In genomic region chr10:115251088-115251934, GRCm38 (mm10) we compare ENCODE assay signal across 8 mouse cellular contexts. TPM values are rescaled to one million over a fixed set of nuclear protein-coding genes. Genes with fewer than 3 reads are reported as not detected.
DNase-seq lines count a peak whose midpoint lies in the region; ATAC-seq lines count a peak whose summit lies in the region.

Tbc1d15 (minus strand) TSS chr10:115251467.

- ATAC-seq in hematopoietic stem cell, adult 5-6 weeks (replicated peaks in 1 of 2; ENCODE audit: insufficient read depth in 1 of 2, low FRiP score in 2 of 2, low TSS enrichment in 1 of 2, low read depth in 1 of 2, poor library complexity in 2 of 2, severe bottlenecking in 2 of 2) = peak; percentile 58 to 81
- ATAC-seq in lung, embryonic 16.5 days (ENCODE audit: low read depth) = peak; percentile 98

- H3K9ac ChIP-seq in lung, embryonic 16.5 days (ENCODE audit: low read length) = peak within 1 kb of the TSS; percentile 87

- no peaks in the 10 kb centered on the region for H3K9me3 ChIP-seq in lung, embryonic 16.5 days (ENCODE audit: control insufficient read depth, low read length)

- peak within 1 kb of the TSS; percentile 78 for H3K4me3 ChIP-seq in lung, embryonic 16.5 days (ENCODE audit: low read length)

- peak; percentile 93 for DNase-seq in MEL-GATA-1-ER (ENCODE audit: extremely low read depth, low read depth)
- peak; percentile 97 for DNase-seq in cerebellum, adult 8-10 months
- peak; percentile 98 for DNase-seq in forelimb bud, embryonic 11.5 days (ENCODE audit: low read depth, low spot score)
- peak; percentile 97 for DNase-seq in layer of hippocampus, adult 9-10 months (ENCODE audit: low spot score)
- DNase-seq in ovary, postnatal 10 days (ENCODE audit: low spot score) = peak; percentile 85
- DNase-seq in thymus, postnatal 10 days (ENCODE audit: low spot score in 2 of 2) = peak; percentile 96 to 98

- no peaks in the 10 kb centered on the region for H3K27me3 ChIP-seq in lung, embryonic 16.5 days (ENCODE audit: control insufficient read depth, insufficient read depth, low read depth, low read length)

- peak within 1 kb of the TSS; percentile 77 for H3K27ac ChIP-seq in lung, embryonic 16.5 days (ENCODE audit: low read length)

- H3K4me2 ChIP-seq in lung, embryonic 16.5 days (ENCODE audit: low read depth, low read length) = peak within 1 kb of the TSS; percentile 82

- peaks cover 8% of the 10 kb centered on the region for H3K4me1 ChIP-seq in lung, embryonic 16.5 days (replicated peaks; ENCODE audit: control insufficient read depth, insufficient read depth, low read length)

- WGBS in lung, embryonic 16.5 days = under 1% methylated on average over 51 of the region's 67 CpGs

- H3K36me3 ChIP-seq in lung, embryonic 16.5 days (ENCODE audit: control insufficient read depth, insufficient read depth, low read length) = no peaks in the 10 kb centered on the region

RNA-seq across cellular contexts. Expression of gene Tbc1d15, which starts in this region (rescaled TPM):
- total RNA-seq in hematopoietic stem cell, adult 5-6 weeks (2017) = 39.6 and 43.7 TPM in 2 replicates
- polyA plus RNA-seq in lung, embryonic 16.5 days (2015; fragmentation: Nextera tagmentation; extraction: Ambion mirVana) = 56.2 and 61.9 TPM in 2 replicates

Comparison
In these comparisons a context has a peak if more than half of its experiments do, and no peak if none do; other contexts are left out.
1. Peak in every context shown above with its lines: DNase-seq, ATAC-seq, H3K4me3 ChIP-seq and H3K27ac ChIP-seq.